Mouse (Mus musculus) cerebellum, adult 11 months (tissue): ENCODE measurements around the gene Cd1d1.
"Not testable (repeated sequence)": the region's sequence is repeated elsewhere in the genome, so short reads cannot be mapped to it uniquely, and the experiment has no call there.

Experiments
- DNase-seq: peaks from one replicate; pipeline ENCODE4 v3.0.0; 2022

Gene Cd1d1

GRCm38 (mm10) chr3:86999415-86999740 is at the start of gene Cd1d1:
TSS of gene Cd1d1 (minus strand) at chr3:86999441.
- no peak for DNase-seq

GRCm38 (mm10) chr3:87047801-87048200 is 48.6 kb upstream of the Cd1d1 start:
- no peak for DNase-seq

GRCm38 (mm10) chr3:87041733-87042132 is 42.5 kb upstream of the Cd1d1 start:
- no peak for DNase-seq

DNA sequence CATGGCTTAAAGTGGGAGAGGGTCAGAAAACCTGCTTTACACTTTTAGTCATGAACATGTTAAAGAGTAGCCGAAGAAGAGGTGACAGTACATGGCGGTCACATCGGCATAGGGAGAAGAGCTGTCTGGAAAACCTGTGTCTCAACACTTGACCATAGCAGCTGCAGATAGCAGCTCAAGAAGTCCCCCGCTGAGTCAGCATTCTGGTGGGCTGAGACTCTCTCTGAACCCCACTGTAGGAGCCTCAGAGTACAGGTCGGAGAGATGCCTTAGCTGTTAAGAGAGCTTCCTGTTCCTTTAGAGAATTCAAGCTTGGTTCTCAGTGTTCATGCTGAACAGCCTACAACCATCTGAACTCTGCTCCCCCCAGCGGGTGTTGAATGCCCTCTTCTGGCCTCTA is 39.3 kb upstream of the Cd1d1 start:
- no peak for DNase-seq

- no peak for DNase-seq
Measured at GRCm38 (mm10) chr3:87034061-87034460, 34.8 kb upstream of the Cd1d1 start.

- peak; percentile 51 for DNase-seq
Measured at GRCm38 (mm10) chr3:87033357-87033756, 34.1 kb upstream of the Cd1d1 start.

DNA sequence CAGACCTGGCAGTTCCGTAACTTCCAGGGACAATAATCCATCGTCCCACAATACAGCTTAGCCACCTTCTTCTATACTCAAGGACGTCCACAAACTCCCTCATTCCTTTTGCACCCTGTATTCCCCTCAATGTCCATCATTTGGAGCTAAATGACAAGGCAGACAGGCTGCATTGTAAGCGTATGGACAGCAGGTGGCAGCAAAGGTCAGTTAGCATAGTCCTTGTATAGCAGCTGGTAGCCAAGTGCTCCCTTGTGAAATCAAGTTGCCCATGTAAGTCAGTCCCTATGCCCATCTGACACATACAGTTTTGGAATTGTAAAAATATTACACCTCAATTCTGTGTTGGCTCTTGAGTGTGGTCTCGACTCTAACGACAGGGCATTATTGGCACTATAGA is 31.6 kb upstream of the Cd1d1 start:
- DNase-seq, result peak; percentile 20

DNA sequence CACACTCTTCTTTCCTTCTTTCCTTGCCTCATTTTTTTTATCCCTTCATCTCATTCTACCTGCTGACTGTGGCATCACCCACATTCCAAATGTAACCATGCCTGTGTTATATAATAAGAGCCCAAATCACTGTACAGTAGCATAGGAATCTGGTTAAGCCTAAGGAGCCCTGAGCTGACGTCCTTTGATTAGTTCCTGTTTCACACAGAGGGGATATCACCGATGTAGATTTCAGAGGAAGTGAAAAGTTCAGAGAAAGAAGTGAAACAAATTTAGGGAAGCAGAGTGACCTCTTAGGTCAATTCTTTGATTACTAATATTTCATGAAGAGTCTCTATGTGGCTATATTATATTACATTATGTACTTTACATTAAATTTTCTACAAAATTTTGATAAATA is 18.5 kb upstream of the Cd1d1 start:
- DNase-seq, result no peak

DNA sequence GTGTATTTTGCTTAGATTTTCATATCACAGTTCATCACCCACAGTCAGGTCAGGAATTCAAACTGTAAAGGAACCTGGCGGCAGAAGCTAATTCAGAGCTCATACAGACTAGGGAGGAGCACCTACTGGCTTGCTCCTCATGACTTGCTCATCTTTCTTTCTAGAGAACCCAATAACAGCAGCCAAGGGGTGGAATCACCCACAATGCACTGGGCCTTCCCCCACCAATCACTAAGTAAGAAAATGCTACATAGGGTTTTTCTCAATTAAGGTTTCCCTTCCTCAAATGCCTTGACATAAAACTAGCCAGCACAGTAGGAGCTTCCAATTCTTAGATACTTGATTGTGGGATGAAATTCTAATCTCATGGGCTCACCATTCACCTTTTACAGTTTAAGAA is 17.8 kb upstream of the Cd1d1 start:
- no peak for DNase-seq

DNA sequence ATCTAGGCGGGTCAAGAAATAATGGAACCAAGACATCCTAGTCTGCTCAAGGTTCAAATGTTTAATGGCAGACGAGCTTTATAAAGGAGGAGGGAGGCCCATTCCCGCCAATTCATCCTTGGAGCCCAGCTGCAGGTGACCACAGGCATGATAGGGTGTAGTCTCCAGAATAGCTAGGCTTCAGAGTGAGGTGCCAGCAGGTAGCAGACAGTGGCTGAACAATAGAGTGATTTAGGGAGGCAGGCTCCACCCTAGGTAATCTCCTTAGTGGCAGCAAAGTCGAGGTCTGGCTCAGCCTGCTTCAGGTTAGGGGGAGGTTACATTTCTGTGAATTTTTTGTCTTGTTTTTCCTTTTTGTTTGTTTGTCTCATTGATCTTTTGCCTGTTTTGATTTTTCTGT is 16.7 kb upstream of the Cd1d1 start:
- DNase-seq, result no peak

GRCm38 (mm10) chr3:87012406-87012805 is 13.2 kb upstream of the Cd1d1 start:
- not testable (repeated sequence) for DNase-seq

DNA sequence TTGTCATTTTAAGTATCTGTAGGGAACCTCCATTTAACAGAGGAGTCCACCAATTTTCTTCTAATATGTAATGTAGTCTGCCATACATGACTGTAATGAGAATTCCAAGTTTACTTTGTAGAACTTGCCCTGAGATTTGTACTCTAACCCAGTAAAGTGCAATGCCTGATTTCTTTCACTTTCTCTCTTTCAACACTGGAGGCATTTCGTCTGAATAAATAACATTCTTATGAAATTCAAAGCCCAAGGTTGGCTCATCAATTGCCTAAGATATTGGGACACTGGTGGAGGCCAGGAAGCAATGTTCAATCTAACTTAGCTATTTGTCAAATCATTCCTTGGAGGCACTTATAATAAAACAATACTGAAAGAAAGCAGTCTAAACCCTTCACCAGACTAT is 9.0 kb upstream of the Cd1d1 start:
- not testable (repeated sequence) for DNase-seq

GRCm38 (mm10) chr3:87000676-87001075 is 1.4 kb upstream of the Cd1d1 start:
- no peak for DNase-seq

GRCm38 (mm10) chr3:87000051-87000450 is 810 bp upstream of the Cd1d1 start:
- no peak for DNase-seq

DNA sequence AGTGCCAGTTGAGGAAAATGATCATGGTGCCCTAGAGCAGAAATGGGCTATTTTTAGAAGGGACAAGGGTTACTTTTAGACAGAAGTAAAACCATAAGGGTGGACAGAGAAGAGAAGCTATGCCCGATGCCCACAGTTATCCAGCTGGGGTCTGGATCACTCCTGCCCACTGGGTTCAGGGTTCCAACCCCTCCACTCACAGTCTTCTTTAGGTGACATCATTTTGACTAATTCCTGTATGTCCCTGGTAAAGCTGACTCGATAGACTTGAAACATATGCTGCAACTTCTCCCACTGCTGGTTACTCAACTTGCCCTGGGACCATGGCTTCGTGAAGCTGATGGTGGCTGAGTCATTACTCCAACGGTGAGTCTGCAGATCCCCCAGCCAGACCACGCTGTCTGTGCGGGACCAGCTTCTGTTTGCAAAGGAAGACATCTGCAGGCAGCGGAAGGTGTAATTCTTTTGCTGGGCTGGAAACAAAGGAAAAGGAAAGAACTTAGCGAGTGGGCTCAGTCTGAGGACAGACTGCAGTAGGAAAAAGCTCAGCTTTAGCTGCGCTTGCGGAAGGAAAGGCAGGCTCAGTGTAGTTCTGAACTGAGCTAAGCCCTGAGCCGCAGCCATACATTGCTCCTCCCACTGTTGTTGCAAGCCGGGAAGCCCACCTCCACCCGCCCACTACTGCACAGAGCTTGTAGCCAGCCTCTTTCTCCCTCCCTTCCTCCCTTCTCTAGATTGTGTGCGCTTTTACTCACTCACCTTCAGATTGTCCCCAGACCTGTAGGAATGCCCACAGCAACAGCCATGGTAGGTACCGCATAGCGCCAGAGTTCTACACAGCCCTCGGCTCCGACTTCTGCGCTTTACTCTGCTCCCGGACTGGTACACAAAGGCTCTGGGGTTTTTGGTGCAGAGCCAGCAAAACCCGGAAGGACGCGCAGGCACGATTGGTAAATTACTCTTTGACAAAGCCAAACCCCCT is 517 bp downstream of the Cd1d1 start:
- peak; percentile 14 for DNase-seq

DNA sequence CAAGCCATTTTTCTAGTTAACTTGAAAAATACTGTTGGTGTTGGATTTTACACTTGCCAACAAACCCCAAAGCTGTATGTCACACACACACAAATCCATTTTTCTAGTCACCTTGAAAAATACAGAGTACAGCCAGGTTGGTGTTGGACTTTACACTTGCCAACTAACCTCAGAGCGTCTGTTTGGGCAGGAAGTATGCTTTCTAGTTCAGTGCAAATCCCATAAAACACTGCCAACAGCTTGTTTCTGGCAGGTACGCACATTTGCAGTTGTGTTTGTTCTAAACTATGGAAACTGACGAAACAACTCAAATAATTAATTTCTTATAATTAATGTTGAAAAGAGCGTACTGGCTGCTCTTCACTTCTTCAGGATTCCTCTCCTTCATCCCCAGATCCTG is 3.1 kb downstream of the Cd1d1 start:
- DNase-seq, result no peak

DNA sequence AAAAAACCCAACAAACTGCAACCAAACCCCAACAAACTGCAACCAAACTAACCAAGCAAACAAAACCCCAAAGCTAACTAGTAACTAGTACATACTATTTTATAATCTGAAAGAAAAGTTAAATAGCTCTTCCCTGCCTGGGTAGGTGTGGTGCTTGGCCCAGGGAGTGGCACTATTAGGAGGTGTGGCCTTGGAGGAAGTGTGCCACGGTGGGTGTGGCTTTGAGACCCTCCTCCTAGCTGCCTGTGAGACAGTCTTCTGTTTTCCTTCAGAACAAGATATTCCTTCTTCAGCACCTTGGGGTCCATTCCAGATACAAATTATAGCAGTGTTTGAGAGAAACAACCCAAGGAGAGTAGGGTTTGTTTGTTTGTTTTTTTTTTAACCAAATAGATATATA is 3.9 kb downstream of the Cd1d1 start:
- DNase-seq, result no peak

DNA sequence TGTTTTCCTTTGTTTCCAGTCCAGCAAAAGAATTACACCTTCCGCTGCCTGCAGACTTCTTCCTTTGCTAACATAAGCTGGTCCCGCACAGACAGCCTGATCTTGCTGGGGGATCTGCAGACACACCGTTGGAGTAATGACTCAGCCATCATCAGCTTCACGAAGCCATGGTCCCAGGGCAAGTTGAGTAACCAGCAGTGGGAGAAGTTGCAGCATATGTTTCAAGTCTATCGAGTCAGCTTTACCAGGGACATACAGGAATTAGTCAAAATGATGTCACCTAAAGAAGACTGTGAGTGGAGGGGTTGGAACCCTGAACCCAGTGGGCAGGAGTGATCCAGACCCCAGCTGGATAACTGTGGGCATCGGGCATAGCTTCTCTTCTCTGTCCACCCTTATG is 12.3 kb downstream of the Cd1d1 start:
- not testable (repeated sequence) for DNase-seq

DNA sequence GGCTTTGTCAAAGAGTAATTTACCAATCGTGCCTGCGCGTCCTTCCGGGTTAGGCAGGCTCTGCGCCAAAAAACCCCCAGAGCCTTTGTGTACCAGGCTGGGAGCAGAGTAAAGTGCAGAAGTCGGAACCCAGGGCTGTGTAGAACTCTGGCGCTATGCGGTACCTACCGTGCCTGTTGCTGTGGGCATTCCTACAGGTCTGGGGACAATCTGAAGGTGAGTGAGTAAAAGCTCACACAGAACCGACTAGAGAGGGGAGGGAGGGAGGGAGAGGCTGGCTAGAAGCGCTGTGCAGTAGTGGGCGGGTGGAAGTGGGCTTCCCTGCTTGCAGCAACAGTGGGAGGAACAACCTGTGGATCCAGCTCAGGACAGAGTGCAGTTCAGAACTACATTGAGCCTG is 12.8 kb downstream of the Cd1d1 start:
- no peak for DNase-seq

DNA sequence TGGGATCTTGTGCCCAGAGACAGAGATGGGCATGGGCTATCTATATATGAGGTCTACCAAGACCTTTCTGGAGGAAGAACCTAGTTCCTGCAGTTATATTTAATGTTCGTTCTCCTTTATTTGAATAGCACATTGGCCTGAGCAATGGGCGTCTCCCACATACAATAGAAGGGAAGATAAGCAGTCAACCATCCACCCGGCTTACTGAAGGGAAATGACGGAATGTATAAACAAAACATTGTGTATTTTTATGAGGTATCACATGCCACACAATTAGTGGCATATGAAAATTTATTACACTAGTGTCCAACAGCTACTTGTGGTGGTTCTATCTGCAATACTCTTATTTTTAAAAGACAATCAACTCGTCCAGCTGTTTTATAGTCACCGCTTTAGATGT is 15.9 kb downstream of the Cd1d1 start:
- no peak for DNase-seq

- peak; percentile 63 for DNase-seq
Measured at GRCm38 (mm10) chr3:86976546-86976945, 22.7 kb downstream of the Cd1d1 start.

DNA sequence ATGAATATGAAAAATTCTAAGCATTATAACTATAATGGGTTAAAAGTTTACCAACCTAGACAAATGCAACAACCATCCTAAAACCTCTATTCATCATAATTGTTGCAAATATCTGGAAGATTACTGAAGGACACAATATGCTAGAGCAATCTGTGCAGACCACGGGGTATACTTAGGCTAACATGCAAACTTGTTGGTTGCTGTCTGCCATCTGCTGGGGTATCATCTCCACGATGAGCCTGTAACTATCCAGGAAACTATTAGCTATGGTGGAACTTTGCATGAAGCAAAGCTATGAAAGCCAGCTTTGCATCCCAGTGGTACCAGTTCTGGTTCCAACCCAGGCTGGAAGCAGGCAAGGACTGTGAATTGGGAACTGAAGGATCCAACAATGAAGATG is 24.1 kb downstream of the Cd1d1 start:
- DNase-seq, result no peak

- DNase-seq, result peak; percentile 33
Measured at GRCm38 (mm10) chr3:86962665-86963435, 36.4 kb downstream of the Cd1d1 start.

DNA sequence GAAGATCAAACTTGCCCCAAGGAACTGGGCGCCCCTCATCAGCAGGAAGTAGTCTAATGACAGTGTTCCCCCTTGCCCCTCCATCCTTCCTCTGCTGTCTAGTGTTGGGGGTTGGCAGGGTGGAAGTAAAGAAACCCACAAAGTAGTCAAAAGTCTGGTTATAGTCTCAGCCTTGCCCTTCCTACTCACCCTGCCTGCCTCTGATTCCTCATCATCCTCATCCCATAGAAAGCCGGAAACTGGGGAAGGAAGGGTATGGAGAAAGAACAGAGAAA is 37.9 kb downstream of the Cd1d1 start:
- DNase-seq, result no peak
